In the genomic region with DNA sequence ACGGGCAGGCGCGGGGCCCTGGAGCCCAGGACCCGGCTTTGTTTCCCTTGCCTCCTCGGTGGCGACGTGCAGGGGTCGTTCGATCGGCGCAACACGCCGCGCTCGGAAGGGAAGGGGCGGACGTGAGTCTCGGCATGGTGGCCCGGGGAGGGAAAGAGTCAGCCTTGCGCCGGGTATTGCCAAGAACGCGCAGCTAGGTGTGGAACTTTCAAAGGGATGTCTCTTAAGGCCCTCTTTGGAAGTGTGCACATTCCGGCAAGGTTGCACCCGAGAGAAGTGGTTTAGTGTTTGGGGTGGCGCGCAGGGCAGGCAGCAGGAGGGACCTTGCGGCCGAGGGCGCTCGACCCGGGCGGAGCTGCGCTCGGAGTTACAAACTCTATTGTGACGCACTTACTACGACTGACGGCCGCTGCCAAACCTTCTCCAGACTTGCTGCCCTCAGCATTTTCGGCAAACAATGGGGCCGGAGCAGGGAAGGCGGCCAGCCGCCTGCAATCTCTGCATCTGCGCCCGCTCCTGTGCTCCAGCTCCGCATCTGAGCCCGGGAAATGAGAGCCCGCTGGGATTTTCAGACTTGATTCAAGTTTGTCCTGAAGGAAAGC, we compare ENCODE assay signal across 8 mouse cellular contexts. TPM values are rescaled to one million over a fixed set of nuclear protein-coding genes. Genes with fewer than 3 reads are reported as not detected.
A peak's percentile ranks its signal among the peaks of the same experiment; 100 is the strongest.
DNase-seq lines count a peak whose midpoint lies in the region; ATAC-seq and TF ChIP-seq lines count a peak whose summit lies in the region.

No protein-coding gene starts in this region.

- POLR2A ChIA-PET in Patski (lab: Charles Lee), result interaction anchor here (0.6 to 1.6 kb wide), 7 partner anchors 9 to 266 kb away, joined by 3 to 5 read pairs (median 3); no protein-coding TSS in a partner anchor

- H3K27ac ChIP-seq in forebrain, postnatal 0 days (ENCODE audit: low read depth, low read length), result peak overlapping the region; percentile 57; the same call in 1 of the 2 replicates

- in situ Hi-C loops in Patski (cut with MboI; ENCODE audit: low pct_unique_long_range_greater_than_20kb), result no loop called here

- TF ChIP-seq CTCF in Patski (IDR thresholded peaks at IDR 0.05), result no peak
- no peak for TF ChIP-seq CTCF in forebrain, postnatal 0 days (IDR thresholded peaks at IDR 0.05; ENCODE audit: low read depth)

- ATAC-seq in Patski, result peak; percentile 51
- ATAC-seq in forebrain, postnatal 0 days, result peak; percentile 5; the same call in 1 of the 2 replicates
- peak; percentile 23 to 47 for ATAC-seq in hematopoietic stem cell, adult 5-6 weeks (replicated peaks in 1 of 2; ENCODE audit: insufficient read depth in 1 of 2, low FRiP score in 2 of 2, low TSS enrichment in 1 of 2, low read depth in 1 of 2, poor library complexity in 2 of 2, severe bottlenecking in 2 of 2)

- no peak for DNase-seq in Patski (ENCODE audit: low read depth, low spot score)
- peak; percentile 41 for DNase-seq in cerebellum, adult 8-10 months
- DNase-seq in forebrain, postnatal 0 days, result peak; percentile 61
- peak; percentile 65 for DNase-seq in layer of hippocampus, adult 9-11 months
- DNase-seq in lung, postnatal 10 days, result peak; percentile 91
- DNase-seq in ovary, postnatal 14 days (ENCODE audit: low spot score), result peak; percentile 64
- peak; percentile 68 to 80 for DNase-seq in urinary bladder, postnatal 4 days (ENCODE audit: low spot score in 2 of 2)

- no peaks in the 10 kb centered on the region for H3K9me3 ChIP-seq in forebrain, postnatal 0 days (ENCODE audit: low read length)

- CTCF ChIA-PET in Patski (lab: Charles Lee), result interaction anchor here (1.4 to 2.0 kb wide), 2 partner anchors 14 to 266 kb away, joined by 3 to 6 read pairs; no protein-coding TSS in a partner anchor

- 2% methylated on average over 48 of the region's 48 CpGs for WGBS in forebrain, postnatal 0 days

- H3K9ac ChIP-seq in forebrain, postnatal 0 days, result peak overlapping the region; percentile 56

- no peaks in the 10 kb centered on the region for H3K27me3 ChIP-seq in Patski
- peaks cover 28% of the 10 kb centered on the region for H3K27me3 ChIP-seq in forebrain, postnatal 0 days (ENCODE audit: insufficient read depth, low read length)

- peak overlapping the region; percentile 70 for H3K4me3 ChIP-seq in forebrain, postnatal 0 days (ENCODE audit: low read depth, low read length)

- H3K4me1 ChIP-seq in forebrain, postnatal 0 days (ENCODE audit: insufficient read depth), result peaks cover 9% of the 10 kb centered on the region

- H3K36me3 ChIP-seq in forebrain, postnatal 0 days (ENCODE audit: insufficient read depth), result no peaks in the 10 kb centered on the region

- H3K4me2 ChIP-seq in forebrain, postnatal 0 days (ENCODE audit: low read depth), result peak overlapping the region; percentile 100

RNA-seq across cellular contexts. Expression of a gene that starts 2.0 kb away (rescaled TPM):
- 16.3 TPM for polyA plus RNA-seq in Patski (2021)
- total RNA-seq in forebrain, postnatal 0 days (2014; rRNA removed), result 5.2 and 11.2 TPM in 2 replicates
- 4.9 and 6.7 TPM in 2 replicates for polyA plus RNA-seq in forebrain, postnatal 0 days (2015; fragmentation: Nextera tagmentation; extraction: Ambion mirVana)
- total RNA-seq in hematopoietic stem cell, adult 5-6 weeks (2017), result 57.4 and 78.4 TPM in 2 replicates
